Mouse (Mus musculus): ENCODE measurements at regions not wholly inside any gene's neighbourhood (a gene's known extent, or its start where the extent isn't known, plus 50 kb on each side); places are given as distances from the start of the nearest gene placed in this dataset.

- H3K4me2 ChIP-seq = no peak overlapping the region
- 70% methylated on average over 1 of the region's 1 CpGs for WGBS
- no peaks in the 10 kb centered on the region for H3K36me3 ChIP-seq (ENCODE audit: insufficient read depth)
- no peaks in the 10 kb centered on the region for H3K9me3 ChIP-seq (ENCODE audit: low read depth, low read length)
- H3K9ac ChIP-seq = no peak overlapping the region
- H3K4me1 ChIP-seq (ENCODE audit: insufficient read depth) = no peaks in the 10 kb centered on the region
- no peak for DNase-seq
- TF ChIP-seq CTCF (IDR thresholded peaks at IDR 0.05; ENCODE audit: low read depth) = no peak
- no peaks in the 10 kb centered on the region for H3K27me3 ChIP-seq (ENCODE audit: insufficient read depth, low read length)
- ATAC-seq (ENCODE audit: insufficient read depth) = no peak
- H3K4me3 ChIP-seq (ENCODE audit: low read depth, low read length) = no peak overlapping the region
- no peak overlapping the region for H3K27ac ChIP-seq (ENCODE audit: low read depth)
Measured at GRCm38 (mm10) chr17:89802148-89802547, 108.1 kb downstream of the Gm10184 start.

DNA sequence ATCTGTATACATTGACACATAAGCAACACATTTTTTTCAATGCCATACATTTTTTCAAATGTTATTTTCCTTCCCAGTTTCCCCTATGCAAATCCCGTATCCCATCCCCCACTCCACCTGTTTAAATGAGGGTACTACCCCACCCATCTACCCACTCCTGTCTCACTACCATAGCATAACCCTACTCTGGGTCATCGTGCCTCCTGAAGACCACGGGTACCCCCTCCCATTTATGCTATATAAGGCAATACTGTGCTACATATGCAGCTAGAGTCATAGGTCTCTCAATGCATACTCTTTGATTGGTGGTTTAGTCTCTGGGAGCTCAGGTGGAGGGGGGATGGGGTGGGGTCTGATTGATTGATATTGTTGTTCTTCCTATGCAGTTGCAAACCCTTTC lies 132.7 kb downstream of the Gm10184 start:
- no peak for ATAC-seq (ENCODE audit: insufficient read depth)
- H3K4me2 ChIP-seq = no peak overlapping the region
- no peaks in the 10 kb centered on the region for H3K9me3 ChIP-seq (ENCODE audit: low read depth, low read length)
- H3K9ac ChIP-seq = no peak overlapping the region
- H3K27me3 ChIP-seq (ENCODE audit: insufficient read depth, low read length) = no peaks in the 10 kb centered on the region
- no peaks in the 10 kb centered on the region for H3K36me3 ChIP-seq (ENCODE audit: insufficient read depth)
- no peak for DNase-seq
- WGBS = 67% methylated on average over 3 of the region's 3 CpGs
- no peaks in the 10 kb centered on the region for H3K4me1 ChIP-seq (ENCODE audit: insufficient read depth)
- no peak for TF ChIP-seq CTCF (IDR thresholded peaks at IDR 0.05; ENCODE audit: low read depth)
- H3K4me3 ChIP-seq (ENCODE audit: low read depth, low read length) = no peak overlapping the region
- H3K27ac ChIP-seq (ENCODE audit: low read depth) = no peak overlapping the region

- no peaks in the 10 kb centered on the region for H3K4me1 ChIP-seq (ENCODE audit: insufficient read depth)
- H3K36me3 ChIP-seq (ENCODE audit: insufficient read depth) = no peaks in the 10 kb centered on the region
- no peaks in the 10 kb centered on the region for H3K9me3 ChIP-seq (ENCODE audit: low read depth, low read length)
- no peak overlapping the region for H3K27ac ChIP-seq (ENCODE audit: low read depth)
- no peak overlapping the region for H3K4me2 ChIP-seq
- no peak for TF ChIP-seq CTCF (IDR thresholded peaks at IDR 0.05; ENCODE audit: low read depth)
- DNase-seq = peak; percentile 47
- H3K27me3 ChIP-seq (ENCODE audit: insufficient read depth, low read length) = no peaks in the 10 kb centered on the region
- 24% methylated on average over 1 of the region's 1 CpGs for WGBS
- peak; percentile 90 for ATAC-seq (ENCODE audit: insufficient read depth)
- no peak overlapping the region for H3K4me3 ChIP-seq (ENCODE audit: low read depth, low read length)
- H3K9ac ChIP-seq = no peak overlapping the region
Measured at GRCm38 (mm10) chr17:89766229-89766875, 143.9 kb downstream of the Gm10184 start.

DNA sequence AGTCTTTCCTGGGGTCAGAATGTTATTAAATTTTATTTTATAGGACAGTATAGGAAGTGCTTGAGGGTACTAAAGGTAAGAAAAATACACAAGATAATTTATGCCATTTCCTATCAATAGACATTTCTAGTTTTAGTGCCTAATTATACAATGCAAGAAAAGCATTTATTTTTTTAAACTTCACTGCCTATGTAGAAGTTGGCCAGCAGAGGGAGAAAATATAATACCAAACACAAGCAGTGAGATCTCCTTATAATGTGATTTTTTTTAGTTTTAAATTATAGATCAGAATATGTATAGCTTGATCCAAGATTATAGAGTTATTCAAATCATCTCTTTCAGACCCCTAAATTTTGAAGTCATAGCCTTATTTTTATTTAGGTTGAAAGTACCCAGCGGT lies 172.8 kb downstream of the Gm10184 start:
- H3K9me3 ChIP-seq (ENCODE audit: low read depth, low read length) = no peaks in the 10 kb centered on the region
- no peak overlapping the region for H3K4me2 ChIP-seq
- TF ChIP-seq CTCF (IDR thresholded peaks at IDR 0.05; ENCODE audit: low read depth) = peak; percentile 25
- H3K4me3 ChIP-seq (ENCODE audit: low read depth, low read length) = no peak overlapping the region
- DNase-seq = peak; percentile 15
- ATAC-seq (ENCODE audit: insufficient read depth) = no peak
- no peaks in the 10 kb centered on the region for H3K27me3 ChIP-seq (ENCODE audit: insufficient read depth, low read length)
- no peaks in the 10 kb centered on the region for H3K36me3 ChIP-seq (ENCODE audit: insufficient read depth)
- no peaks in the 10 kb centered on the region for H3K4me1 ChIP-seq (ENCODE audit: insufficient read depth)
- 91% methylated on average over 1 of the region's 1 CpGs for WGBS
- no peak overlapping the region for H3K27ac ChIP-seq (ENCODE audit: low read depth)
- no peak overlapping the region for H3K9ac ChIP-seq

GRCm38 (mm10) chr17:89725534-89725933 lies 184.7 kb downstream of the Gm10184 start:
- Histone ChIP-seq H3K4me3 (ENCODE audit: low read depth, low read length) (no peak overlapping the region), H3K27ac (ENCODE audit: low read depth) (no peak overlapping the region), H3K27me3 (ENCODE audit: insufficient read depth, low read length) (no peaks in the 10 kb centered on the region), H3K36me3 (ENCODE audit: insufficient read depth) (no peaks in the 10 kb centered on the region), H3K4me1 (ENCODE audit: insufficient read depth) (no peaks in the 10 kb centered on the region), H3K9me3 (ENCODE audit: low read depth, low read length) (no peaks in the 10 kb centered on the region), H3K9ac (no peak overlapping the region), H3K4me2 (no peak overlapping the region)
- ATAC-seq (ENCODE audit: insufficient read depth) (no peak), DNase-seq (peak; percentile 32)
- peak; percentile 37; the same call in 1 of the 2 replicates for TF ChIP-seq CTCF (IDR thresholded peaks at IDR 0.05; ENCODE audit: low read depth)
- 55% methylated on average over 3 of the region's 3 CpGs for WGBS

- Histone ChIP-seq H3K4me3 (ENCODE audit: low read depth, low read length) (no peak overlapping the region), H3K4me1 (ENCODE audit: insufficient read depth) (no peaks in the 10 kb centered on the region), H3K4me2 (no peak overlapping the region), H3K9ac (no peak overlapping the region), H3K36me3 (ENCODE audit: insufficient read depth) (no peaks in the 10 kb centered on the region), H3K27me3 (ENCODE audit: insufficient read depth, low read length) (no peaks in the 10 kb centered on the region), H3K27ac (ENCODE audit: low read depth) (no peak overlapping the region), H3K9me3 (ENCODE audit: low read depth, low read length) (no peaks in the 10 kb centered on the region)
- 70% methylated on average over 3 of the region's 3 CpGs for WGBS
- no peak for DNase-seq
- no peak for ATAC-seq (ENCODE audit: insufficient read depth)
- no peak for TF ChIP-seq CTCF (IDR thresholded peaks at IDR 0.05; ENCODE audit: low read depth)
Measured at GRCm38 (mm10) chr17:89681798-89682197, 228.5 kb downstream of the Gm10184 start.

GRCm38 (mm10) chr17:89658326-89658725 lies 251.9 kb downstream of the Gm10184 start:
- no peaks in the 10 kb centered on the region for H3K4me1 ChIP-seq (ENCODE audit: insufficient read depth)
- WGBS = 77% methylated on average over 4 of the region's 4 CpGs

More at GRCm38 (mm10) chr17:89658326-89658725, 251.9 kb downstream of the Gm10184 start:
- H3K4me3 ChIP-seq (ENCODE audit: low read depth, low read length) = no peak overlapping the region
- H3K9ac ChIP-seq = no peak overlapping the region
- no peaks in the 10 kb centered on the region for H3K36me3 ChIP-seq (ENCODE audit: insufficient read depth)
- DNase-seq (no peak), ATAC-seq (ENCODE audit: insufficient read depth) (no peak)
- H3K4me2 ChIP-seq = no peak overlapping the region
- no peak overlapping the region for H3K27ac ChIP-seq (ENCODE audit: low read depth)
- no peak for TF ChIP-seq CTCF (IDR thresholded peaks at IDR 0.05; ENCODE audit: low read depth)
- no peaks in the 10 kb centered on the region for H3K9me3 ChIP-seq (ENCODE audit: low read depth, low read length)
- H3K27me3 ChIP-seq (ENCODE audit: insufficient read depth, low read length) = no peaks in the 10 kb centered on the region
